Mouse (Mus musculus) embryo, embryonic 9.5 days (tissue): ENCODE measurements around the gene Phpt1.
"Not testable (repeated sequence)": the region's sequence is repeated elsewhere in the genome, so short reads cannot be mapped to it uniquely, and the experiment has no call there.

Source experiments
- DNase-seq: peaks from one replicate; pipeline ENCODE4 v3.0.0-alpha.2; 2017; ENCODE audit errors: extremely low spot score

Phpt1 gene

DNA sequence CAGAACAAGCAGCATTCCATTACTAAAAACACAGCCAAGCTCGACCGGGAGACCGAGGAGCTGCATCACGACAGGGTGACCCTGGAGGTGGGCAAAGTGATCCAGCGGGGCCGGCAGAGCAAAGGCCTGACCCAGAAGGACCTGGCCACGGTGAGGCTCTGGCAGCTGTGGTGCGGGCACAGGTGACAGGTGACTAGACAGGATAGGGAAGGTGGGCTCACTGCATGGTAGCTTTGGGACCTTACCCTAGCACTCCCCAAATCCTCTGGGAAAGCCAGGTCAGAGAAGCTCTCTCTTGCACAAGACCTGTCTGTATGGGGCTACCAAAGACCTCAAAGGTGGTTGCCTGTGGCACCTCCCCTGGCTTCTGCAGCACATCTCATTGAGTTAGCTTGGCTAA, 14.5 kb downstream of the Phpt1 start:
- DNase-seq: no peak

DNA sequence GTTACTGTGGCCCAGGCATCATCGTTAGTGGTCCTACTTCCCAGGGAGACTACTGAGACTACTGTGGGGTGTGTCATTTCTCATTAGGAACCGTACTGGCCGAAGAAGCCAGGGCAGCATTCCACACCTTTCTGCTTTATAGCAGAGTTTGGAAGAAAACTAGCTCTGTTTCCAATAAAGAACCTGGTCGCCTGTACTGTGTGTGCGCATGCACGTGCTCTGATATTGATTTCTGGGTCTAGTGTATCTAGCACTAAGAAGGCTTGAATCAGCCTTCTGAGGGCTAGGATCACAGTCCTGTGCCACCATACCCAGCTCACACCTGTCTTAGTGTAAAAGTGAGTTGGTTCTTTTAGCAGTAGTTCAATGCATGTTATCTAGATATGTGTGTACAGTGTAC, 16.2 kb downstream of the Phpt1 start:
- DNase-seq: no peak

DNA sequence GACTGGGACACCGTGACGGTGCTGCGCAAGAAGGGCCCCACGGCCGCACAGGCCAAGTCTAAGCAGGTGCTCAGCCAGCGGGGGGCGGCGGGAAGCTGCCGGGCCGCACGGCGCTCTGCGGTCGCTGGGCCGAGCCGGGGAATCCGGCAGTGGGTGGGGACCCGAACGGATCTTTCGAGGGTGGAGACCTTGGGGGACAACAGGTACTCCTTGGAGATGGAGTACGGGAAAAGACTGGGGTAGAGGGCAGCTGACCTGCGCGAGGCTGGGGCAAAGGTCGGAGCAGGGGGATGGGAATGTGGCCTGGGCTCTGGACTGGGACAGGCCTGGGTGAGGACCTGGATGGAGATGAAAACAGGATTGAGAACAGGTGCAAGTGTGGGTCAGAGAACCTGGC, 17.1 kb downstream of the Phpt1 start:
- no peak for DNase-seq

DNA sequence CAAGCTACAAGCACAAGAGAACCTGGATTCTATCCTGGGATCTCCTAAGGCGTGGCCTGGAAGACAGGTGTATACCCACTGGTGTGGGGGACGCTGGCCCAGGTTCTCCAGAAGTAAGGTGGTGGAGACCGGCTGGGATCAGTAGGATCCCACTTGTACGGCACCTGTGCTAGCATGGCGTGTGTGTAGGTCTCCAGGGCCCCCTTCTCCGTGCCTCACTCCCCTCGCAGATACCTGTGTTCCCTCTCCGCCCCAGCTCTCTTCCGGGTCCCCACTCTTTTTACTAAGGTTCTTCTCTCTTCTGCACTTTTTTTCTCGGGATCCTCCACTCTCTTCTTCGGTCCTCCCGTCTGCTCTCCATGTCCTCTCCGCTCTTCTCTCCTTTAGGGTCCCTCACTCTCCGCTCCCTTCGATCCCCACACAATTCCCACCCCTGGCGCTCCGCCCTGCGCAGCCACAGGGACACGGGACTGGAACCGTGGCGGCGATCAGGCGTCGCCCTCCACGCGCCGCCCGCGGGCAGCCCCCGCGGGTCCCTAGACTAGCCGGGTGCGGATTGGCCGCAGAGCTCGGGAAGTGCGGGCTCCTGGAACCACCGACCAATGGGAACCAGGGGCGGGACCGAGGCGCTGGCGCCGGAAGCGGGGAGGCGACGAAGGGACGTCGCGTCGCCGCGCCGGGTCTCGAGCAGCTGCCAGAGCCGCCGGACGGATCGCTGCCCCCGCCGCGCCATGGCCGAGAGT, 17.6 kb downstream of the Phpt1 start, which contains the start of gene Edf1:
TSS of gene Edf1 (plus strand) at position 627 of the 743 bp plus-strand sequence.
- peak; percentile 91 for DNase-seq

DNA sequence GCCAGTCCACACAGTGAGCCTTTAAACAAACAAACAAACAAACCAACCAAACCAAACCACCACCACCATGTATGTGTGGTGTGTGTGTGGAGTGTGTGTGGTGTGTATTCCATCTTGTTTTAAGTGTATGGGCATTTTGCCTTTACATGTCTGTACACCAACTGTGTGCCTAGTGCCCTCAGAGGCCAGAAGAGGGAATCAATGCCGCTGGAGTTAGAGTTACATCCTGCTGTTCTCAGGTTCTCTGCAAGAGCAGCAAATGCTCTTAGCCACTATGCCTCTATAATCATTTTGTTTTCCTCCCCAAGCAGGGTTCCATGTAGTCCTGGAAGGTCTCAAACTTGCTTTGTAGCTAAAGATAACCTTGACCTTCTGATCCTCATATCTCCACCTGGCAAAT, 18.7 kb downstream of the Phpt1 start:
- DNase-seq: no peak

DNA sequence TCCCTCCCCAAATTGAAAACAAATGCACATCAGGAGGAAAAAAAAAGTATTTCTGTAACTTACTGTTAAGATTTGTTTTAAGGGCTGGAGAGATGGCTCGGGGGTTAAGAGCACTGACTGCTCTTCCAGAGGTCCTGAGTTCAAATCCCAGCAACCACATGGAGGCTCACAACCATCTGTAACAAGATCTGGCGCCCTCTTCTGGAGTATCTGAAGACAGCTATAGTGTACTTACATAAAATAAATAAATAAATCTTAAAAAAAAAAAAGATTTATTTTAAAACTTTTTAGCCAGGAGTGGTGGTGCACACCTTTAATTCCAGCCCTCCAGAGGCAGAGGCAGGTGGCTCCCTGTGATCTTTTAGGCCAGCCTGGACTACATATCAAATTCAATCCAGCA, 19.5 kb downstream of the Phpt1 start:
- DNase-seq: not testable (repeated sequence)

GRCm38 (mm10) chr2:25553171-25553786, 21.7 kb downstream of the Phpt1 start:
- DNase-seq: not testable (repeated sequence)

- DNase-seq: no peak
Measured at GRCm38 (mm10) chr2:25551186-25551585, 23.8 kb downstream of the Phpt1 start.

DNA sequence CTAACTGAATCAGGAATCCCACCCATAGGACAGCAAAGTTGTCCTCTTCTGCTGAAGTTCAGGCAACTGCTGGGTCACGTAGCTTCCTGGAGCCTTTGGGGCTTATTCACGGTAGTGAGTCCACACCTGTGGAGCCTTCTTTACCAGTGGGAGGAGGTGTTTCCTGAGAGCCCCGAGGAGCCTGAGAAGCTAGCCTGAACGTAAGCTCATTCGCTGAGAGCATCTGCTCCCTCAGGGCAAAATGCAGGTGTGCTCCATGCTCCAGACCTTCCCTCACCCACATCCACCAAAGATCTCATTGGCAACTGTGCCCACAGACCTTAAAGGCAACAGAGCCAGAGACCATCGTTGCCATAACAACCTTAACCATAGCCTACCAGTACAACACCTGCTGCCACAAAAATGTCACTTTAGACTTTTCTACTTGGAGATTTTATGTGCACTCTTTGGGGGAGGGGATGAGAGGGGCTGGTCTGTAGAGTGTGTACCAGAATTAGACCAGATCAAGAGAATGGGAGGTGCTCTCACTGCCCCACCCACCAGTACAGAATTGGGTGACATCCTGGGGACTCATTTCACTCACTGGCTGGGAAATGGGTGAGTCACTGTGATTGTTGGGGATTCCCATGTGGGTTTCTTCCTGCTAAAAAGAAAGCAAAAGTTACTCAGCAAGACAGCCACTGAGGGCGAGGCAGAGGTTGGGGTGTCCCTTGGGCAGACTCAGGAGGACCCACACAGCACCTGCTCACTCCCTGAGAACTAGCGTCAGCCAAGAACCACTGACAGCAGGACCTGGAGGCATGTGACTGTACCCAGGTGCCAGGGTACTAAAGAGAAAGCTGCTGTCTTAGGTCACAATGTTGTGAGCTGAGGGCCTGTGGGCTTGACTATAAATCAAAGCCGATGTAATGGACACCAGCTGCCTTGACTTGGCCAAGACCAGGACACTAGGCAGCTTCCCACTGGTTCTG, 25.7 kb downstream of the Phpt1 start:
- no peak for DNase-seq

GRCm38 (mm10) chr2:25546811-25547491, 28.1 kb downstream of the Phpt1 start, which contains the start of gene Traf2:
Gene Traf2, minus strand, starts transcription at chr2:25546940.
- peak; percentile 98 for DNase-seq

DNA sequence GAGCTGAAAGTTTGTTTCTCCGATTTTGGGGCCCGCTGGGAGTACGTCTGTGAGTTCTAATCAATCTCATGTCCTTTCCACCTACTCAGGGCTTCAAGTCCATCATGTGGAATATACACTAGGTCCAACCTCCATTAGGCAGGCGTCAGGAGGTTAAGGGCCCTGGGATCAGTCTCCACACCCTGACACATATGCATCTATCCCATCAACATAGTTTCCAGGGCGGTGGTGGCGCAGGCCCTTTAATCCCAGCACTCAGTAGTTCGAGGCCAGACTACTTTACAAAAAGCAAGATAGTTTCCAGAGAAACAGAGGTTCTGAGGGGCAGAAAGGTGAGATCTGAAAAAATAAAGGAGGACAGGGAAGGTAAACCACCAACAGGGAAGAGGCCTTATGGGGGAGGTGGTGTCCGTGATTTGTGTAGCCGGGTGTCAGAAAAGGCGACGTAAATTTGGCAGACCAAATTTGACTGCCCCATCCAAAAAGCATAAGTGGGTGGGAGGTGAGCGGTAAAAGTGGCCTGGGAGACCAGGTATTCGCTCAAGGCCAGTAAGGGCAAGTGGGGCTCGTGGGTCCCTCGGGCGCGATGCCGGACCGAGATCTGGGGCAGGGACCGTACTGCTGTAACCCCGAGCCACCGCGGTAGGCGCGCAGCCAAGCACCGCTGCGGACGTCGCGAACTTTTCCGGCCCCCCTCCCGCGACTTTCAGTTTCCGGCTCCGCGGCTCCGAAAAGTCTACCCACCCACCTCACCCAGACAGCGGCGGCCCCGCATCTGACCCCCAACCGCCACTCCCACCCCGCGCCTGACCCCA, 28.8 kb downstream of the Phpt1 start:
- DNase-seq: no peak

DNA sequence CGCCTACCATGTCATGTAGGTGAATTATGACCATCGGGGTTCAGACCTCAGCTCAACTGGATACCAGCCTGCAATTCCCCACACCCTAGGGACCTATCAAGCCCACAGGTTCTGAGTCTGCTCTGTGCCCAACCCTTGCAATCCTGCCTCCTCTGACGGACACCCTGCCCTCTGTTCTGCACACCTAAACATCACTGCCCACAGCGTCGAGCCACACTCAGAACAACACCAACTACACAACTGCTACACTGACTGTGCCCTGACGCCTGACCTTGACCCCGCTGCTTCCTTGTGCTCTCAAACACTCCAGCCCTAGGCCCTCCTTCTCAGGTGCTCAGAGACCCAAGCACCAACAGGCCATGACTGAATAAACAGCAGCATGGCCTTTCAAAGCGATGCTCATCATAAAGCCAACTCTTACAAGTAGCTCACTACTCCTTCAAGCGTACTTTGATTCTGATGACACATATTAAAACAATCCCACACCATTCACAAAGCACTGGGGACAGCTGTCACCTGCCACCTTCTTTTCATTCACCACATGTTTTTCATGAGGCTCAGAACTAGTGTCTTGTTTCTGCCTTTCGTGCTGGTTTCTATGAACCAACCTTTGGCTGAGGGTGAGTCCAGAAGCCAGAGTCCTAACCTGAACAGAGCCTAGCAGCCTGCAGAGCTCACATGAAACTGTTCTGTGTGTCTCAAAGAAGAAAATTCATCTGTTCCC, 33.2 kb downstream of the Phpt1 start:
- no peak for DNase-seq

DNA sequence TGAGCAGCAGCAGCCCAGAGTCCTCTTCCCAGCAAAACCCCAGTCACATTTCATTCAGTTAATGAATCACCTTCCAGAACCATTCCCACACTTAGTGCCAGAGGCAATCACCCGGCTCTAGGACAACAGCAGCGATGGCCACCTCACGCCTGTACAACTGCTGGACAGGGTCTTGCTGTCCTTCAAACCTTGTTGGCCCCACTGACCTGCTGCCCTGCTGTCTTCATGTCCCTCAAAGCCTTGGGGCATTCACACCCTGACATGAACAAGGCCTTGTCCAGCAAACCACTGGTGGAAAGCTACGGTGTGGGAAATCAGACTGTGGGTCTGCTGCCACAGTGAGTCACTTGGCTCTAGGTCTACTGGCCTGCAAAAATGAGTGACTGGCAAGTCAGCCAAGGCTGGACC, 34.5 kb downstream of the Phpt1 start:
- no peak for DNase-seq

GRCm38 (mm10) chr2:25536531-25536930, 38.5 kb downstream of the Phpt1 start:
- no peak for DNase-seq

GRCm38 (mm10) chr2:25534866-25535182, 40.2 kb downstream of the Phpt1 start:
- DNase-seq: no peak

DNA sequence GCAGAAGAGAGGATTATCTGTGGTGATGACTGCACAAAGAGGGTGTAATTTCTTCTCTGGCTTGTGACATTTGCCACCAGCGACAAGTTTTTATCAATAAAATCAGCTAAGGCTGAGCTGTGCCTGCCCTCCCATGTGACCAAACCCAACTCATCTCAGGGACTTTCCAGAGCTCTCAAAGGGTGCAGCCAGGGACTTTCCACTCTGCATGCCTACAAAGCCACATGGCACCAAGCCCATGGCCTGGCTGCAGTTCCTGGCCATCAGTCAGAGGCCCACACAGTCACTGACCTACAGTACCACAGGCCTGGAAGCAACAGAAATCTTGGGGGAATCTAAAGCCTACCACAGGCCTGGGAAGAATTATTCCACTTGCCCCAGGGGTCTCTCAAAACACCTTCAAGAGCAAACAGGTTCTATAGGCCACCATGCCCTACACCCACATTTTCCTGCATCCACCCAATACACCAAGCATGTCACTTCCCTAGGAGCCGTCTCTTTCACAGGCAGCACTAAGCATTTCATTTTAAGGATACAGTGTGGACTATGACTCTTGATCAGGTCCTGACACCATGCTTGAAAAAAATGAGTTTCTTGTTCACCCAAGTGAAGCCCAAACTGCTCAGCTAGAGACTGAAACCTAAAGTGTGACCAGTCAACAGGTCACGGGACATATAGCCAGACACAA, 40.7 kb downstream of the Phpt1 start:
- no peak for DNase-seq

DNA sequence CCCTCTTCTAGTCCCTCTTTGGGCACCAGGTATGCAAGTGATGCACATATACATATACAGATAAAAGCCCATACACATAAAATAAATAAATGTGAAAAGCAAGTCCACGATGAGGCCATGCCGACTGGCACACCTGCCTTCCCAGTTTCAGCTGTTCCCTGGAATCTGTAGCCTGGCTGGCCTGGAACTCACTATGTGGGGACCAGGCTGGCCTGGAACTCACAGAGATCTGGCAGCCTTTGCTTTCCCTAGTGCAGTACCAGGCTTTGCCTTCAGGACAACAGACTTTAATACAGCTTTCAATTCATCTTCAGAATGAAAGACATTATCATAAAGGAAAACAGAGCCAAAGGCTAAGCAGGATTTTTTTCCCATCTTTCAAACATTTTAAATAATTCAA, 41.3 kb downstream of the Phpt1 start:
- no peak for DNase-seq

DNA sequence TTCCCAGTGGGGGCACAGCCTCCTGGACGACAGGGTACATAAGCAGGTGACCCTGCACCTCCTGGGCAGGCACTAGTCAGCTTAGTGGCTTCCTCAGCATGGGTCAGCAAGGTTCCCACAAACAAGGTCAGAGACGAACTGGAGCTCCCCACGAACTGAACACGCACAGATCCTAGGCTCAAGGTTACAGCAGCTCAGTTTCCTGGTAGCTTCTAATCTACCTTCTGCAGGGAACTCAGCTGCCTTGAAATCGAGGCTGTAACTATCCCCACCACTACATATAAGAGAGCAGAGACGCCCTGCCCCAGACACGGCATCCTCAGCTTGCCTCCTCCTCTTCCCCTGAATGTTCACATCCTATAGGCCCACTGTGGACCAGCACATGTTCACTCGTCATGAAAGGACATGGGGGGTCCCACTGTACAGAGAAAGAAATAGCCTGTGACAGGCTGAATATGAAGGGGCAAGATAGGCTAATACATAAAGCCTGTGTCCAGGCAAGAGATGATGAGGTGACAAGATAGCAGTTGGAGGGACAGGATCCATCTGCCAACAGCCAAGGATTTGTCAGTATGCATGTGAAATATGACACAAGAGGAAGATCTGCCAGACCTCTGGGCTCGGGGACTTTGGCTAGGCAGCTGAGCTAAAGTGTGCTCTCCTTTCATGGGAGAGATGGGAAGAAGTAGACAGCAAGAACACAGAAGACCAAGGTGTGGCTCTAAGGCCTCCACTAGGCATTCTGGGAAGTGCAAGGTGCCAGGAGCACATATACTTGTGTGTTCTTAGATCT, 48.3 kb downstream of the Phpt1 start:
- no peak for DNase-seq
